Comparison of ENCODE assay signal across 8 mouse cellular contexts in the genomic region with DNA sequence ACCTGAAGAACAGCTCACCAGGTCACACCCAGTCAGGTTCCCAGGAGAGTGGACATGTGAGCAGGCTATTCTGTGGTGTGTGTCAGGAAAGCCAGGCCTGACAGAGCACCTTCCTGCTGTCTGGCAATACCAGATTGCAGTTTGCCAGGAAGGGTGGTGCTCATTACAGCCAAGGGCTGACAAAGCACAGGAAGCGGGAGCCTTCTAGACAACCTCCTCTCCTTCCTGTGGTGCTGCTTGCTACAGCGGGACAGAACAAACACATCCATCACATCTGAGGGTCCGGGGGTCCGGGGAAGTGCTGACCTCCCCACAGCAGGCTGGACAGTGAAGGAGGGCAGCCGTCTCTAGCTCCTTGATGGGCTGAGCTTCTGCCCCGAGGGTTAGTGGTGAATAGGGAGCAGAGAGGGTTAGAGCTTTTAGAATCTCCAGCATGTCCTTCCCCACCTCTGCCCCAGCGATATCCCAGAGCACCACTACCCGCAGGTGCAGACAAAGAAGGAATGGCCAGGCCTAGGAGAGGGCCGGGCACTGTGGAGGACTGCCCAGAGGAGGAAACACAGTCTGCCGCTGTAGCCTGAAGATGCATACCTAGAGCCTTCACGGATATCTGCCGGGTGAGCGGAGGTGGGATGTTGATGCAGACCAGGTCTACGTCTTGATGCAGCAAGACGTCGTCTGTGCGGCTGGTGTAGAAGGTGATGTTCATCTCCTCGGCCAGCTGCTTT. TPM values are rescaled to one million over a fixed set of nuclear protein-coding genes. Genes with fewer than 3 reads are reported as not detected.
A peak's percentile ranks its signal among the peaks of the same experiment; 100 is the strongest.
DNase-seq lines count a peak whose midpoint lies in the region; ATAC-seq lines count a peak whose summit lies in the region.

No protein-coding gene starts in this region.

- no peak for DNase-seq in embryonic facial prominence, embryonic 10.5 days (ENCODE audit: low spot score)
- DNase-seq in adrenal gland, postnatal 14 days: peak; percentile 57
- DNase-seq in heart, postnatal 4 days: peak; percentile 57
- no peak for DNase-seq in right cerebral cortex, postnatal 14 days
- DNase-seq in B cell, adult 2 months: no peak
- no peak for DNase-seq in left cerebral cortex, adult 8-10 months (ENCODE audit: low spot score in 2 of 2)

- no peak for ATAC-seq in embryonic facial prominence, embryonic 13.5 days (ENCODE audit: insufficient number of reproducible peaks, insufficient read depth, low FRiP score, low TSS enrichment, low read depth)
- ATAC-seq in liver, embryonic 16.5 days (ENCODE audit: low read depth): peak; percentile 67

- 85% methylated on average over 18 of the region's 18 CpGs for WGBS in embryonic facial prominence, embryonic 13.5 days
- WGBS in embryonic facial prominence, embryonic 10.5 days: 83% methylated on average over 18 of the region's 18 CpGs
- 44% methylated on average over 18 of the region's 18 CpGs for WGBS in liver, embryonic 16.5 days (ENCODE audit: insufficient replicate concordance)

- H3K27me3 ChIP-seq in embryonic facial prominence, embryonic 13.5 days: no peaks in the 10 kb centered on the region
- no peaks in the 10 kb centered on the region for H3K27me3 ChIP-seq in embryonic facial prominence, embryonic 10.5 days (replicated peaks; ENCODE audit: low read depth, poor library complexity, severe bottlenecking)
- H3K27me3 ChIP-seq in liver, embryonic 16.5 days (ENCODE audit: control insufficient read depth, insufficient read depth, low read depth, low read length): no peaks in the 10 kb centered on the region

- no peak overlapping the region for H3K4me2 ChIP-seq in embryonic facial prominence, embryonic 13.5 days
- no peak overlapping the region for H3K4me2 ChIP-seq in liver, embryonic 16.5 days (ENCODE audit: low read depth, low read length)

- no peaks in the 10 kb centered on the region for H3K9me3 ChIP-seq in embryonic facial prominence, embryonic 13.5 days
- no peaks in the 10 kb centered on the region for H3K9me3 ChIP-seq in embryonic facial prominence, embryonic 10.5 days
- H3K9me3 ChIP-seq in liver, embryonic 16.5 days (replicated peaks; ENCODE audit: control insufficient read depth, low read length): no peaks in the 10 kb centered on the region

- no peak overlapping the region for H3K4me3 ChIP-seq in embryonic facial prominence, embryonic 13.5 days
- H3K4me3 ChIP-seq in embryonic facial prominence, embryonic 10.5 days: no peak overlapping the region
- no peak overlapping the region for H3K4me3 ChIP-seq in liver, embryonic 16.5 days (ENCODE audit: low read depth, low read length)

- no peak overlapping the region for H3K9ac ChIP-seq in embryonic facial prominence, embryonic 13.5 days
- H3K9ac ChIP-seq in liver, embryonic 16.5 days (ENCODE audit: low read depth, low read length): no peak overlapping the region

- peaks cover 37% of the 10 kb centered on the region for H3K36me3 ChIP-seq in embryonic facial prominence, embryonic 13.5 days
- H3K36me3 ChIP-seq in embryonic facial prominence, embryonic 10.5 days (replicated peaks): peaks cover 49% of the 10 kb centered on the region
- H3K36me3 ChIP-seq in liver, embryonic 16.5 days (ENCODE audit: control insufficient read depth, insufficient read depth): no peaks in the 10 kb centered on the region

- H3K4me1 ChIP-seq in embryonic facial prominence, embryonic 13.5 days: no peaks in the 10 kb centered on the region
- H3K4me1 ChIP-seq in embryonic facial prominence, embryonic 10.5 days: no peaks in the 10 kb centered on the region
- H3K4me1 ChIP-seq in liver, embryonic 16.5 days (ENCODE audit: control insufficient read depth, low read depth, low read length): peaks cover 3% of the 10 kb centered on the region

- peak overlapping the region; percentile 8; the same call in 1 of the 2 replicates for H3K27ac ChIP-seq in embryonic facial prominence, embryonic 13.5 days
- no peak overlapping the region for H3K27ac ChIP-seq in embryonic facial prominence, embryonic 10.5 days (replicated peaks)
- H3K27ac ChIP-seq in liver, embryonic 16.5 days (ENCODE audit: low read length): no peak overlapping the region

RNA-seq across cellular contexts. Expression of gene Enkd1, which starts 19.6 kb away (rescaled TPM):
- polyA plus RNA-seq in embryonic facial prominence, embryonic 13.5 days (2015; fragmentation: Nextera tagmentation; extraction: Ambion mirVana): 28.6 and 34.5 TPM in 2 replicates
- 49.3 and 54.0 TPM in 2 replicates for polyA plus RNA-seq in embryonic facial prominence, embryonic 10.5 days (2016; fragmentation: Nextera tagmentation; extraction: Ambion mirVana)
- 5.4 and 6.0 TPM in 2 replicates for total RNA-seq in adrenal gland, postnatal 14 days (2021)
- total RNA-seq in heart, postnatal 4 days (2021): 1 to 10 TPM; 5.4 to 6.8 TPM
- polyA plus RNA-seq in liver, embryonic 16.5 days (2015; fragmentation: Nextera tagmentation; extraction: Ambion mirVana): 3.5 and 4.1 TPM in 2 replicates
- total RNA-seq in left cerebral cortex, adult 8-10 months (2022): 10 to 100 TPM in 1 of 4 experiments, 1 to 10 TPM in 3; 9.0 to 11.2 (median 9.3) TPM

RNA-seq across cellular contexts. Expression of gene 4933405L10Rik, which starts 20.1 kb away (rescaled TPM):
- 0.25 and 0.36 TPM in 2 replicates for polyA plus RNA-seq in embryonic facial prominence, embryonic 13.5 days (2015; fragmentation: Nextera tagmentation; extraction: Ambion mirVana)
- polyA plus RNA-seq in embryonic facial prominence, embryonic 10.5 days (2016; fragmentation: Nextera tagmentation; extraction: Ambion mirVana): not detected in 2 replicates
- total RNA-seq in adrenal gland, postnatal 14 days (2021): not detected in 2 replicates
- not detected for total RNA-seq in heart, postnatal 4 days (2021)
- not detected in 2 replicates for polyA plus RNA-seq in liver, embryonic 16.5 days (2015; fragmentation: Nextera tagmentation; extraction: Ambion mirVana)
- total RNA-seq in left cerebral cortex, adult 8-10 months (2022): under 1 TPM in 2 of 4 experiments, not detected in 2; 0.44 to 0.46 TPM

RNA-seq across cellular contexts. Expression of gene Pard6a, which starts 26.6 kb away (rescaled TPM):
- 18.9 and 21.5 TPM in 2 replicates for polyA plus RNA-seq in embryonic facial prominence, embryonic 13.5 days (2015; fragmentation: Nextera tagmentation; extraction: Ambion mirVana)
- 15.1 and 16.8 TPM in 2 replicates for polyA plus RNA-seq in embryonic facial prominence, embryonic 10.5 days (2016; fragmentation: Nextera tagmentation; extraction: Ambion mirVana)
- total RNA-seq in adrenal gland, postnatal 14 days (2021): 10.6 and 11.0 TPM in 2 replicates
- 1 to 10 TPM; 5.9 to 6.2 TPM for total RNA-seq in heart, postnatal 4 days (2021)
- 5.7 and 6.1 TPM in 2 replicates for polyA plus RNA-seq in liver, embryonic 16.5 days (2015; fragmentation: Nextera tagmentation; extraction: Ambion mirVana)
- total RNA-seq in left cerebral cortex, adult 8-10 months (2022): 10 to 100 TPM; 34.7 to 42.3 (median 39.2) TPM

RNA-seq across cellular contexts. Expression of gene Acd, which starts 26.7 kb away (rescaled TPM):
- 72.3 and 84.3 TPM in 2 replicates for polyA plus RNA-seq in embryonic facial prominence, embryonic 13.5 days (2015; fragmentation: Nextera tagmentation; extraction: Ambion mirVana)
- 67.7 and 72.6 TPM in 2 replicates for polyA plus RNA-seq in embryonic facial prominence, embryonic 10.5 days (2016; fragmentation: Nextera tagmentation; extraction: Ambion mirVana)
- total RNA-seq in adrenal gland, postnatal 14 days (2021): 23.3 and 23.8 TPM in 2 replicates
- 10 to 100 TPM; 23.0 to 25.6 TPM for total RNA-seq in heart, postnatal 4 days (2021)
- polyA plus RNA-seq in liver, embryonic 16.5 days (2015; fragmentation: Nextera tagmentation; extraction: Ambion mirVana): 19.1 and 20.8 TPM in 2 replicates
- 10 to 100 TPM; 49.0 to 53.8 (median 50.9) TPM for total RNA-seq in left cerebral cortex, adult 8-10 months (2022)

RNA-seq across cellular contexts. Expression of gene Gfod2, which starts 30.9 kb away (rescaled TPM):
- polyA plus RNA-seq in embryonic facial prominence, embryonic 13.5 days (2015; fragmentation: Nextera tagmentation; extraction: Ambion mirVana): 26.0 and 27.5 TPM in 2 replicates
- polyA plus RNA-seq in embryonic facial prominence, embryonic 10.5 days (2016; fragmentation: Nextera tagmentation; extraction: Ambion mirVana): 34.7 and 36.6 TPM in 2 replicates
- 7.8 and 11.3 TPM in 2 replicates for total RNA-seq in adrenal gland, postnatal 14 days (2021)
- total RNA-seq in heart, postnatal 4 days (2021): 1 to 10 TPM; 4.6 to 4.9 TPM
- 1.6 and 1.8 TPM in 2 replicates for polyA plus RNA-seq in liver, embryonic 16.5 days (2015; fragmentation: Nextera tagmentation; extraction: Ambion mirVana)
- 10 to 100 TPM; 14.5 to 21.4 (median 18.3) TPM for total RNA-seq in left cerebral cortex, adult 8-10 months (2022)

Comparison
In these comparisons a context has a peak if more than half of its experiments do, and no peak if none do; other contexts are left out.
1. DNase-seq: peak in adrenal gland, postnatal 14 days (single experiment) and heart, postnatal 4 days (single experiment); none in embryonic facial prominence, embryonic 10.5 days (single experiment), right cerebral cortex, postnatal 14 days (single experiment), B cell, adult 2 months (0 of 2) and left cerebral cortex, adult 8-10 months (0 of 2).